Mouse (Mus musculus) stomach, postnatal 0 days (tissue): Measurements from ENCODE around the gene Diaph3.

ENCODE experiments used
- CTCF ChIP-seq: IDR thresholded peaks from 2 replicates; pipeline ENCODE4 v1.5.1; 2016; ENCODE audit warnings: antibody characterized with exemption, low read depth, mild to moderate bottlenecking, moderate library complexity
- EP300 ChIP-seq: optimal IDR thresholded peaks from 2 replicates; pipeline ENCODE3; 2016; ENCODE audit warnings: antibody characterized with exemption

GRCm38 (mm10) chr14:86721082-86721481 is 420.0 kb downstream of the Diaph3 start:
- TF ChIP-seq CTCF, result no peak
- no peak for TF ChIP-seq EP300
